In genomic region chr10:90830268-90830585, GRCm38 (mm10) we compare ENCODE assay signal across 12 mouse cellular contexts.
DNase-seq lines count a peak whose midpoint lies in the region; ATAC-seq and TF ChIP-seq lines count a peak whose summit lies in the region.
"Had no signal": no experiment of that assay in that cellular context is flagged by ENCODE, and none has a peak within 500 bp of the region (broad histone marks: within the 10 kb centered on the region; RNA-seq: fewer than 3 reads in every experiment).

No protein-coding gene starts in this region.

- H3K4me1 ChIP-seq in cerebellum, adult 2 months (ENCODE audit: control insufficient read depth, insufficient read depth, low read length): no peaks in the 10 kb centered on the region
- H3K4me1 ChIP-seq in hindbrain, embryonic 15.5 days (replicated peaks): peaks cover 51% of the 10 kb centered on the region
- peaks cover 10% of the 10 kb centered on the region; the same call in 1 of the 2 replicates for H3K4me1 ChIP-seq in neural tube, embryonic 12.5 days

- H3K9me3 ChIP-seq in hindbrain, embryonic 15.5 days: no peaks in the 10 kb centered on the region
- no peaks in the 10 kb centered on the region for H3K9me3 ChIP-seq in neural tube, embryonic 12.5 days
- H3K9me3 ChIP-seq: heart, embryonic 10.5 days had no signal

- no peaks in the 10 kb centered on the region for H3K27me3 ChIP-seq in cerebellum, adult 2 months (ENCODE audit: control insufficient read depth, insufficient read depth, low read length)
- no peaks in the 10 kb centered on the region for H3K27me3 ChIP-seq in hindbrain, embryonic 15.5 days
- peaks cover 36% of the 10 kb centered on the region for H3K27me3 ChIP-seq in neural tube, embryonic 12.5 days (replicated peaks)

- peak overlapping the region; percentile 86 for H3K4me3 ChIP-seq in cerebellum, adult 2 months (replicated peaks; ENCODE audit: insufficient read depth, low read depth, low read length)
- H3K4me3 ChIP-seq in left cerebral cortex, adult 2 months: peak overlapping the region; percentile 62
- peak overlapping the region; percentile 72 for H3K4me3 ChIP-seq in hindbrain, embryonic 15.5 days
- H3K4me3 ChIP-seq in neural tube, embryonic 12.5 days: peak overlapping the region; percentile 71

- TF ChIP-seq CTCF in cerebellum, adult 2 months (IDR thresholded peaks at IDR 0.05; ENCODE audit: borderline replicate concordance, insufficient read depth, low read depth, low read length): no peak
- no peak for TF ChIP-seq CTCF in left cerebral cortex, adult 2 months (IDR thresholded peaks at IDR 0.05)

- WGBS in cerebellum, adult 2 months: 6% methylated on average over 11 of the region's 11 CpGs
- 2% methylated on average over 11 of the region's 11 CpGs for WGBS in hindbrain, embryonic 15.5 days
- WGBS in neural tube, embryonic 12.5 days: under 1% methylated on average over 11 of the region's 11 CpGs

- peak overlapping the region; percentile 70 for H3K9ac ChIP-seq in hindbrain, embryonic 15.5 days
- peak overlapping the region; percentile 80 for H3K9ac ChIP-seq in neural tube, embryonic 12.5 days
- H3K9ac ChIP-seq: liver, embryonic 14.5 days had no signal

- intact Hi-C loops in left cerebral cortex, adult 2 months (cut with DNase I): loop anchor here (5.0 kb wide), 3 partner anchors 42 to 137 kb away; no protein-coding TSS in a partner anchor
- intact Hi-C loops in left cerebral cortex, postnatal 14 days (cut with DNase I): loop anchor here (10.0 kb wide), 1 partner anchor 205 kb away; no protein-coding TSS in a partner anchor
- intact Hi-C loops in gastrocnemius, postnatal 14 days (cut with DNase I; ENCODE audit: low total_unique reads): no loop called here

- TF ChIP-seq POLR2A in cerebellum, adult 2 months (IDR thresholded peaks at IDR 0.05; ENCODE audit: borderline replicate concordance, insufficient read depth, low read length): no peak

- no peak overlapping the region for H3K27ac ChIP-seq in cerebellum, adult 2 months (ENCODE audit: insufficient read depth, low read length)
- peak overlapping the region; percentile 93 for H3K27ac ChIP-seq in left cerebral cortex, adult 2 months
- H3K27ac ChIP-seq in hindbrain, embryonic 15.5 days (replicated peaks): peak overlapping the region; percentile 93
- H3K27ac ChIP-seq in neural tube, embryonic 12.5 days: no peak overlapping the region
- H3K27ac ChIP-seq: heart, embryonic 10.5 days; liver, embryonic 14.5 days had no signal

- H3K4me2 ChIP-seq in hindbrain, embryonic 15.5 days: peak overlapping the region; percentile 81
- H3K4me2 ChIP-seq in neural tube, embryonic 12.5 days (replicated peaks): peak overlapping the region; percentile 91

- peak in 1 of 2 experiments; percentile 41 for DNase-seq in cerebellum, adult 2 months
- DNase-seq in cerebellum, adult 11-12 months: no peak
- DNase-seq in left cerebral cortex, adult 2 months (ENCODE audit: extremely low spot score in 1 of 2, low spot score in 2 of 2): no peak
- DNase-seq in left cerebral cortex, postnatal 14 days (ENCODE audit: low spot score in 2 of 2): no peak
- DNase-seq in adrenal gland, adult 2 months: no peak
- DNase-seq in gastrocnemius, postnatal 14 days: no peak
- DNase-seq: adrenal gland, postnatal 25 days; kidney, postnatal 25 days had no signal

- no peaks in the 10 kb centered on the region for H3K36me3 ChIP-seq in hindbrain, embryonic 15.5 days
- H3K36me3 ChIP-seq in neural tube, embryonic 12.5 days: no peaks in the 10 kb centered on the region
- H3K36me3 ChIP-seq: heart, embryonic 10.5 days had no signal

- ATAC-seq in hindbrain, embryonic 15.5 days (ENCODE audit: low FRiP score, low read depth): no peak
- ATAC-seq in neural tube, embryonic 12.5 days (ENCODE audit: low FRiP score, low read depth): no peak

Comparison
In these comparisons a context has a peak if more than half of its experiments do, and no peak if none do; other contexts are left out.
1. H3K27ac ChIP-seq: peak in left cerebral cortex, adult 2 months (single experiment) and hindbrain, embryonic 15.5 days (single experiment); none in cerebellum, adult 2 months (single experiment) and neural tube, embryonic 12.5 days (single experiment).
2. Peak in every context shown above with its lines, with median percentiles within 50 percentile points of each other: H3K4me3 ChIP-seq.